8 mouse cellular contexts compared by ENCODE assay signal in genomic region chr1:133181072-133182015, GRCm38 (mm10). TPM values are rescaled to one million over a fixed set of nuclear protein-coding genes. Genes with fewer than 3 reads are reported as not detected.
DNase-seq lines count a peak whose midpoint lies in the region; ATAC-seq lines count a peak whose summit lies in the region.

No protein-coding gene starts in this region.

- H3K9me3 ChIP-seq in limb, embryonic 10.5 days (replicated peaks): no peaks in the 10 kb centered on the region
- no peaks in the 10 kb centered on the region for H3K9me3 ChIP-seq in midbrain, embryonic 12.5 days

- H3K27ac ChIP-seq in limb, embryonic 10.5 days: 0 out of 2 replicates have a peak overlapping the region, but pooled peaks have one; percentile 20
- H3K27ac ChIP-seq in midbrain, embryonic 12.5 days (replicated peaks): peak overlapping the region; percentile 99

- H3K27me3 ChIP-seq in limb, embryonic 10.5 days (ENCODE audit: low read depth, poor library complexity, severe bottlenecking): peaks cover 68% of the 10 kb centered on the region
- peaks cover 17% of the 10 kb centered on the region; the same call in 1 of the 2 replicates for H3K27me3 ChIP-seq in midbrain, embryonic 12.5 days
- no peaks in the 10 kb centered on the region for H3K27me3 ChIP-seq in splenic B cell, adult 2 months (ENCODE audit: control insufficient read depth, insufficient read depth, low read length, poor library complexity, severe bottlenecking)

- H3K4me3 ChIP-seq in limb, embryonic 10.5 days: peak overlapping the region; percentile 52
- H3K4me3 ChIP-seq in midbrain, embryonic 12.5 days: peak overlapping the region; percentile 70

- H3K36me3 ChIP-seq in limb, embryonic 10.5 days: no peaks in the 10 kb centered on the region
- H3K36me3 ChIP-seq in midbrain, embryonic 12.5 days: no peaks in the 10 kb centered on the region
- no peaks in the 10 kb centered on the region for H3K36me3 ChIP-seq in splenic B cell, adult 2 months (ENCODE audit: control insufficient read depth, insufficient read depth, low read length, poor library complexity, severe bottlenecking)

- peak; percentile 84 for ATAC-seq in midbrain, embryonic 12.5 days (ENCODE audit: low FRiP score, low read depth)

- H3K9ac ChIP-seq in midbrain, embryonic 12.5 days (replicated peaks): peak overlapping the region; percentile 87

- under 1% methylated on average over 31 of the region's 31 CpGs for WGBS in limb, embryonic 10.5 days
- WGBS in midbrain, embryonic 12.5 days: under 1% methylated on average over 31 of the region's 31 CpGs

- H3K4me2 ChIP-seq in midbrain, embryonic 12.5 days (replicated peaks): peak overlapping the region; percentile 75

- DNase-seq in ovary, postnatal 10 days (ENCODE audit: low spot score): peak; percentile 49
- DNase-seq in ovary, adult 18-20 months (ENCODE audit: low spot score): no peak
- DNase-seq in embryo, embryonic 9.5 days (ENCODE audit: extremely low spot score): peak; percentile 85
- DNase-seq in heart, adult 11 months: peak; percentile 98
- DNase-seq in kidney, adult 18-20 months: peak; percentile 82
- DNase-seq in limb, embryonic 10.5 days (ENCODE audit: low spot score): peak; percentile 87
- peak; percentile 52 for DNase-seq in splenic B cell, adult 2 months (ENCODE audit: low read depth, low spot score)

- H3K4me1 ChIP-seq in limb, embryonic 10.5 days: peaks cover 30% of the 10 kb centered on the region
- H3K4me1 ChIP-seq in midbrain, embryonic 12.5 days: peaks cover 34% of the 10 kb centered on the region

RNA-seq across cellular contexts. Expression of gene Plekha6, which starts 17.3 kb away (rescaled TPM):
- 1.4 and 2.3 TPM in 2 replicates for polyA plus RNA-seq in limb, embryonic 10.5 days (2016; fragmentation: Nextera tagmentation; extraction: Ambion mirVana)
- polyA plus RNA-seq in midbrain, embryonic 12.5 days (2016; fragmentation: Nextera tagmentation; extraction: Ambion mirVana): 27.7 and 36.1 TPM in 2 replicates

RNA-seq across cellular contexts. Expression of gene Ppp1r15b, which starts 50.4 kb away (rescaled TPM):
- 52.3 and 52.7 TPM in 2 replicates for polyA plus RNA-seq in limb, embryonic 10.5 days (2016; fragmentation: Nextera tagmentation; extraction: Ambion mirVana)
- polyA plus RNA-seq in midbrain, embryonic 12.5 days (2016; fragmentation: Nextera tagmentation; extraction: Ambion mirVana): 52.7 and 57.9 TPM in 2 replicates
